Mouse (Mus musculus) testis, adult 10 weeks (tissue): Measurements from ENCODE around the gene Kcnq1. TPM values are rescaled to one million over a fixed set of nuclear protein-coding genes. Genes with fewer than 3 reads are reported as not detected.

Source experiments
- polyA plus RNA-seq: library from polyadenylated mRNA; stranded (reverse); fragments of 350-450 nt; fragmentation: Illumina TruSeq; extraction: RNeasy Lipid Tissue Mini Kit (QIAGEN cat#74804); gene quantifications from one replicate; pipeline ENCODE4 v1.2.3, GENCODE M21; 2014; ENCODE audit warnings: low read depth, low replicate concordance

Kcnq1 gene
- polyA plus RNA-seq: 0.29 TPM

GRCm38 (mm10) chr7:143106062-143106461 is at the start of gene Kcnq1:
Kcnq1 (plus strand) TSS chr7:143106362.

DNA sequence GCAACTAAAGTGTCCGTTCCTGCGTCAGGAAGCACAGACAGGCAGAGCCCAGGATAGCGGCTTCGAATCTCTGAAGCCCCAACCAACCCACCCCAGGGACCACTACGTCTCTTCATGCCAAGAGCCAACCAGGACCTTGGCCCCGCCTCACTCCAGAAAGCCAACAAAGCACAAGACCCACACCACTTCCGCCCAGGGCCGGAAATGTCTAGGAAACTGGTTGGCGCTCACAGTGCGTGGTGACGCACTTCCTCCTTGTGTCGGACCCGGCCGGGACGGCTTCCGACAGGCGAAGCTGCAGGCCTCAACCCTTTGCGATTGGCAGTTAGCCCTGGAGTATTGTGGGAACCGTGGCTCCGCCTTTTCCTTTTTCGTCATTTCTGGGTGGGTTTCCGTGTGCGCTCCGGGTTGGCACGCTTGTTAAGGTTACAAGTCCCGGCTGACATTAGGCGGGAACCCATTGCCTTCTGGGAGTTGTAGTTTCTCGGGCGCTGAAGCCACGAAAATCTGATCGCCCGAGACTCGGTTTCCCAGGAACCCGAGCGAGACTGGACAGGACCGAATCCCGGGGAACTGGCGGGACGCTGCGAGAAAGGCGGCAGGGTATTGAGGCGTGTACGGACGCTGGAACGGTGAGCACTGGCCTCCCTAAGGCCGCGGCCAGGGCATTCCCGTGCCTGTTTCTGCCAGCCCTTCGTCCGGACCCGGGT is 37.1 kb upstream of the Kcnq1 start, which contains the start of gene Tssc4:
Gene Tssc4, plus strand, starts transcription at position 368 of the 710 bp plus-strand sequence.

GRCm38 (mm10) chr7:143094592-143095553 is 11.3 kb upstream of the Kcnq1 start, which contains the start of gene Trpm5:
Trpm5 (minus strand) TSS chr7:143094642.

DNA sequence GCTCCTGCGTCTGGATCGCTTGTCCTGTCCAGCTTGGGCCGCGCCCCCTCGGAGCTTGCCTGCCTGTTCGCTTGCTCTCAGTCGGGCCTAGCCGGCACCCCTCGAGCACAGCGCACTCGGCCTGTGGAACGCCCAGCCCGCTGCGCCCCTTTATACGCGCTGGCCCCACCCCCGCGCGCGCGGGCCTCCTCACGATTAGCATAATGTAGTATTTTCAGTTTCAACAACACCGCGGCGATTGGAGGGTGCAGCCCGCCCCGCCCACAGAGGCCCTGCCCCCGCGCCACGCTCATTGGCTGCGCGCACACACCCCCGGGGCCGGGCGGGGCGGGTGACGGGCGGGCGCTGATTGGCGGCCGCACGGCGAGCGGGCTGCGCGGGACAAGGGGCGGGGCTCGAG is 354.7 kb downstream of the Kcnq1 start, which contains the start of gene Cdkn1c:
Gene Cdkn1c, minus strand, starts transcription at position 177 of the 400 bp plus-strand sequence.

DNA sequence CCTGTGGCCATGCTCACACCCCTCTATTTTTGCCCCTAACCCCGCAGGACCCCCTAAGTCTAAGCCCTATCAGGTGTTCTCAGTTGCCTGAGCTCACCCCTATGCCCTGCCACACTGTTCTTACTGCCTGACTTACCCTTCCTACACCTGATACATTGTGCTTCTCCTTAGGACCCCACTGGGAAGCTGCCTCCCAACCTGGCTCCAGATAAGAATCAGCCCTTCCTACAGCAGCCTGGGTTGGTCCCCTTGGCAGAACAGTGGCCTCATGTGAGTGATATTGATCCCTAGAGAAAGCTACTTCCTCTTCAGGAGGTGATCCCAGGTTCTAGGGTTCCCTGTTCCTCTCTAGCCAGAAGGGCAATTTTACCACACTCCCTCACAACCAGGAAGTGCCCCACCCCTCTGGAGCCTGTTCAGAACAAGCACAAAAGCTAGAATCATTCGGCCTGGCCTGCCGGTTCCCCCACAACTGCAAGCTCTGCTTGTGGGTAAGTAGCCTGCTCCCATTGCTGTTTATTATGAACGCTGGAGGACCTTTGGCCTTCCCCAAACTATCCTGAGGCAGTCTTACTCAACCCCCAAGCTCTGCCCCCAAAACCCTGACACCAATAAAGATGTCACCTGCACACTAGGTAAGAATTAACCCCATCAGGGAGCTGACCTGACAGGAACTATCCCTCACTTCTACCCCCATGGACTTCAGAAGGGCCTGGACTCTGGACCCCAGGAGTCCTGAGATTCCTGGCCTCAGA is 367.4 kb downstream of the Kcnq1 start, which contains the start of gene Slc22a18:
Gene Slc22a18, plus strand, starts transcription at position 390 of the 755 bp plus-strand sequence.

Other genes starting within 250 kb of the Kcnq1 start
- gene Th, start 175.2 kb upstream of the Kcnq1 start, polyA plus RNA-seq: not detected
- gene Ascl2, start 137.1 kb upstream of the Kcnq1 start, polyA plus RNA-seq: 0.17 TPM
- gene Tspan32, start 101.3 kb upstream of the Kcnq1 start, polyA plus RNA-seq: 0.17 TPM
- 21.7 TPM for gene Cd81, start 53.6 kb upstream of the Kcnq1 start, polyA plus RNA-seq
- gene Tssc4, start 37.1 kb upstream of the Kcnq1 start, polyA plus RNA-seq: 1.1 TPM
- 0.21 TPM for gene Trpm5, start 11.7 kb upstream of the Kcnq1 start, polyA plus RNA-seq